Mouse (Mus musculus): Measurements from ENCODE around the gene 4931428F04Rik. TPM values are rescaled to one million over a fixed set of nuclear protein-coding genes. Genes with fewer than 3 reads are reported as not detected.
A peak's percentile ranks its signal among the peaks of the same experiment; 100 is the strongest.

4931428F04Rik gene
- polyA plus RNA-seq, 1 experiment from 2014 or later = 0.65 TPM

DNA sequence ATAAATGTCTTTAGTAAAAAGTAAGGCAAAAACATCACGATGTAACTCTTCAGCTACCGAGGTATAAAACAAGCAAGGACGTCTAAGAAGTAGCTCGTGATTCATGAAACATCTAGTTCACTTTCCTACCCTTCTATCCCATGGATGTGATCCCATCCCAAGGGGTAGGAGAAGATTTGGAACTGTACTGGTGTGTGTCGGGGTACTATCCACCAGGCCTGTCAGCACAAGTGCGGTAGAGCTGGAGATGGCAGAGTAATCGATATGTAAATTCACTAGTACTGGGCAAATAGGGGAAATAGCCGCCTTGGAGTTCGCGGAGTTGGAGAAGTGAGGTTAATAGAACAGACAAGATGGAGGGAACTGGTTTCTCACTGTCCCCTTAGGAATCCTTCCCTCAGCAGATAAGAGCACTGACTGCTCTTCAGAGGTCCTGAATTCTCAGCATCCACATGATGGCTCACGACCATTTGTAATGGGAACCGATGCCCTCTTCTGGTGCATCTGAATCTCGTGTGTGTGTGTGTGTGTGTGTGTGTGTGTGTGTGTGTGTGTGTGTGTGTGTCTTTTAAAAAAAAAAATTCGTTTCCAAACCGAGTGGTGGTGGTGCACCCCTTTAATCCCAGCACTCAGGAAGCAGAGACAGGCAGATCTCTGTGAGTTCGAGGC is 26.3 kb downstream of the 4931428F04Rik start:
- Histone ChIP-seq H3K4me2 (ENCODE audit: low read depth, low read length) (peak overlapping the region; percentile 100), H3K9ac (replicated peaks) (peak overlapping the region; percentile 78), H3K4me3 (ENCODE audit: low read depth, low read length) (peak overlapping the region; percentile 83), H3K27me3 (ENCODE audit: insufficient read depth, low read length) (peaks cover 31% of the 10 kb centered on the region), H3K27ac (ENCODE audit: low read depth) (no peak overlapping the region), H3K36me3 (replicated peaks; ENCODE audit: insufficient read depth, low read length) (no peaks in the 10 kb centered on the region), H3K4me1 (ENCODE audit: insufficient read depth) (peaks cover 44% of the 10 kb centered on the region), H3K9me3 (ENCODE audit: low read length) (no peaks in the 10 kb centered on the region)
- ATAC-seq (no peak), DNase-seq (no peak)
- WGBS (ENCODE audit: insufficient replicate concordance) = 44% methylated on average over 16 of the region's 16 CpGs
- no peak for TF ChIP-seq EP300 (IDR thresholded peaks at IDR 0.05; ENCODE audit: low read depth)

- H3K4me2 ChIP-seq (ENCODE audit: low read depth, low read length) = no peak overlapping the region
- ATAC-seq (no peak), DNase-seq (no peak)
- no peaks in the 10 kb centered on the region for H3K36me3 ChIP-seq (replicated peaks; ENCODE audit: insufficient read depth, low read length)
- no peaks in the 10 kb centered on the region for H3K9me3 ChIP-seq (ENCODE audit: low read length)
- WGBS (ENCODE audit: insufficient replicate concordance) = 75% methylated on average over 12 of the region's 12 CpGs
- H3K27me3 ChIP-seq (ENCODE audit: insufficient read depth, low read length) = peaks cover 14% of the 10 kb centered on the region
- H3K27ac ChIP-seq (ENCODE audit: low read depth) = no peak overlapping the region
- peaks cover 43% of the 10 kb centered on the region for H3K4me1 ChIP-seq (ENCODE audit: insufficient read depth)
- H3K4me3 ChIP-seq (ENCODE audit: low read depth, low read length) = no peak overlapping the region
- TF ChIP-seq CTCF (IDR thresholded peaks at IDR 0.05; ENCODE audit: low read depth) = peak; percentile 13; the same call in 1 of the 2 replicates
- TF ChIP-seq EP300 (IDR thresholded peaks at IDR 0.05; ENCODE audit: low read depth) = no peak
- no peak overlapping the region for H3K9ac ChIP-seq (replicated peaks)
Measured at GRCm38 (mm10) chr8:105261326-105261980, 28.2 kb downstream of the 4931428F04Rik start.

DNA sequence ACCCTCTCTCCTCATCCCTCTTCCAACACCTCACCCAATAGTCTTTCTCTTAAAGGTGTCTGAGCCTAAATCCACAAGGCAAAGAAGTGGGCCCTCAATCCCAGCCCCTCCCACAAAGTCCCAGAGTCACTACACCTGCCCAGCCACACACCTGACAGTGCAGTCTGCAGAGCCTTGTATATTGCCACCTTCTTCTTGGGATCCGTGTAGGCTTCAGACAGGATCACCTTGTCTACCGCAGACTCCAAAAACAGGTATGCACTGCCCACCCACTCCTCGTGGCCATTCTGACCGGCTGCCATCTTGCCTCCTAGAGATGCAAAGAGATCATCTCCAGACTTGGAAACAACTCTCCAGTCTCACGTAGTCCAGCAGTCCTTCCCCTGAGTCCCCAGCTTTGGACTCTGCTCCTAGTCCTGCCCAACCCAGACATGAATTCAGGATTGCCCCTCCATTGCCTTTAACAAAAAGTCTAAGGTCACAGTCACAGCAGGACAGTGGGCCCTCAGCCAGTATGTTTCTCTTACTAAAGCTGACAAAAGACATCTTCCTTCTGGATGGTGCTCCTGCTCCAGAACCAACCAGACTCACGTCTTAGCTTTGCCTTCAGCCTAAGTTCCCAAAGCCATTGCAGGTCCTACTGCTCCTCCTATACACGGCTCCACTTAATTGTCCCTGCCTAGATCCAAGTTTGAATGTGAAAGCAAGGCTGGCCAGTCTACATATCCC is 29.1 kb downstream of the 4931428F04Rik start:
- Histone ChIP-seq H3K27ac (ENCODE audit: low read depth) (no peak overlapping the region), H3K4me2 (ENCODE audit: low read depth, low read length) (peak overlapping the region; percentile 78; the same call in 1 of the 2 replicates), H3K4me3 (ENCODE audit: low read depth, low read length) (no peak overlapping the region), H3K36me3 (replicated peaks; ENCODE audit: insufficient read depth, low read length) (no peaks in the 10 kb centered on the region), H3K9ac (replicated peaks) (no peak overlapping the region), H3K27me3 (ENCODE audit: insufficient read depth, low read length) (peaks cover 14% of the 10 kb centered on the region), H3K4me1 (ENCODE audit: insufficient read depth) (peaks cover 44% of the 10 kb centered on the region), H3K9me3 (ENCODE audit: low read length) (no peaks in the 10 kb centered on the region)
- DNase-seq (peak; percentile 13), ATAC-seq (no peak)
- WGBS (ENCODE audit: insufficient replicate concordance) = 71% methylated on average over 7 of the region's 7 CpGs
- TF ChIP-seq EP300 (IDR thresholded peaks at IDR 0.05; ENCODE audit: low read depth) (no peak), CTCF (IDR thresholded peaks at IDR 0.05; ENCODE audit: low read depth) (no peak)

- Histone ChIP-seq H3K27me3 (ENCODE audit: insufficient read depth, low read length) (peaks cover 14% of the 10 kb centered on the region), H3K9ac (replicated peaks) (no peak overlapping the region; the same call in 1 of the 2 replicates), H3K9me3 (ENCODE audit: low read length) (no peaks in the 10 kb centered on the region), H3K4me1 (ENCODE audit: insufficient read depth) (peaks cover 43% of the 10 kb centered on the region), H3K27ac (ENCODE audit: low read depth) (no peak overlapping the region), H3K36me3 (replicated peaks; ENCODE audit: insufficient read depth, low read length) (no peaks in the 10 kb centered on the region), H3K4me3 (ENCODE audit: low read depth, low read length) (peak overlapping the region; percentile 32), H3K4me2 (ENCODE audit: low read depth, low read length) (peak overlapping the region; percentile 78)
- WGBS (ENCODE audit: insufficient replicate concordance) = 2% methylated on average over 30 of the region's 30 CpGs
- peak; percentile 88 for DNase-seq
- TF ChIP-seq CTCF (IDR thresholded peaks at IDR 0.05; ENCODE audit: low read depth) (peak; percentile 100), EP300 (IDR thresholded peaks at IDR 0.05; ENCODE audit: low read depth) (no peak)
- ATAC-seq = peak; percentile 51
Measured at GRCm38 (mm10) chr8:105259721-105260320, 29.8 kb downstream of the 4931428F04Rik start.

DNA sequence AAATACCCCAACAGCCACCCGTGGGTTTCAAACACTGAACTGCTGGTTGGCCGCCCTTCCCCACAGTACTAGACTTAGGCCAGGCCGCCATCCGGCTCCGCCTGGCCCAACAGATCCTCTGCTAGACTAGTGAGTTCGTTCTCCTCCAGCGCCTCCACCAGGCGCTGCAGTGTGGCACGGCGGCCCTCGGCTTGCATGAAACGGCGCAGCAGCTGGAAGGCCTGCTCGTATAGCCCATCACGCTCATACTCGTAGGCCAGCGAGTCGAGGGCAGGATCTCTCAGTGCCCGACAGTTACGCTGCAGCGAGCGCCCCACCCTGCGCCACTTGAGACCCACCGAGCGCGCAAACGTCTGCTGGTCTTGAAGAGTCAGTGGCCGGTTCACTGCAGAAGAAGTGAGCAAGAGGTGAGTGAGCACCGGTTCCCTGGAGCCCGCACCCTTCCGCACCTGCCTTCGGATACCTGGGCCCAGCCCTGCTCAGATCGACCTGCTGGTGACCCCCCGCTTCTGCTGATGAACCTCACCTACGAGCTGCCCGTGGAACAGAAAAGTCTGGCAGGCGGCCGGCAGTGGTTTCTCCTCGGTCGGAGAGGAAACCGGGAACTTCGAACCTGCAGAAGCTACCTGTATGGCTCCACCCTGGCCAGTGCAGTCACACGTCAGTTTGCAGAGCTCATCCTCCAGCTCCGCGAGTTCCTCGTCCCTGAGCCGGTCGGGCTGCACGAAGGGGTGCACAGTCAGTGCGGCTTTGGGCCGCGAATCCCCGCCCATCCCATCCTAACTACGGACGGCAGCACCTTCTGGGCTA is 30.5 kb downstream of the 4931428F04Rik start:
- H3K27ac ChIP-seq (ENCODE audit: low read depth) = no peak overlapping the region
- no peak overlapping the region; the same call in 1 of the 2 replicates for H3K9ac ChIP-seq (replicated peaks)
- DNase-seq (peak; percentile 49), ATAC-seq (peak; percentile 5; the same call in 1 of the 2 replicates)
- peaks cover 45% of the 10 kb centered on the region for H3K4me1 ChIP-seq (ENCODE audit: insufficient read depth)
- 14% methylated on average over 55 of the region's 55 CpGs for WGBS (ENCODE audit: insufficient replicate concordance)
- H3K4me3 ChIP-seq (ENCODE audit: low read depth, low read length) = peak overlapping the region; percentile 32
- H3K4me2 ChIP-seq (ENCODE audit: low read depth, low read length) = peak overlapping the region; percentile 78
- H3K27me3 ChIP-seq (ENCODE audit: insufficient read depth, low read length) = peaks cover 14% of the 10 kb centered on the region
- no peaks in the 10 kb centered on the region for H3K36me3 ChIP-seq (replicated peaks; ENCODE audit: insufficient read depth, low read length)
- TF ChIP-seq EP300 (IDR thresholded peaks at IDR 0.05; ENCODE audit: low read depth) (no peak), CTCF (IDR thresholded peaks at IDR 0.05; ENCODE audit: low read depth) (peak; percentile 26)
- H3K9me3 ChIP-seq (ENCODE audit: low read length) = no peaks in the 10 kb centered on the region

All from liver, postnatal 0 days (tissue).